11 mouse cellular contexts compared by ENCODE assay signal in the genomic region with DNA sequence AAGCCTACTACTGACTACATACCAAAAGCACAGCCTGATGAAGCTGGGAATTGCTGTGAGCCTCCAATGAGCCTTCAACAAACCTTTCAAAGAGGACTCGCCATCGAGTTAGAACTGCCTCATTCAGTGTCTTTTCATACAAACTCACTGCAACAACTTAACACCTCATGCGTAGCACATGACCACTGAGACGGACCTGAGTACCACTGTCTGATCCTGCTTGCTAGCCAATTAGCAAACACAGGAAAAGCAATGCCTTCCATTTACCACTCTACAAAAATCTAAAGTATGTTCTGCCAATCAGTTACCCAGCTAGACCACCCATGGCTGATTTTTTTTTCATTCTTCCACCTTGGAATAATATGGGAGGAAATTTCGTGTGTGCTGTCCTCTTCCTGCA.
DNase-seq lines count a peak whose midpoint lies in the region; ATAC-seq lines count a peak whose summit lies in the region.
"Had no signal": no experiment of that assay in that cellular context is flagged by ENCODE, and none has a peak within 500 bp of the region (broad histone marks: within the 10 kb centered on the region; RNA-seq: fewer than 3 reads in every experiment).

No protein-coding gene starts in this region.

- no peaks in the 10 kb centered on the region for H3K36me3 ChIP-seq in heart, embryonic 12.5 days
- H3K36me3 ChIP-seq in midbrain, embryonic 16.5 days (ENCODE audit: control insufficient read depth, insufficient read depth, low read length), result no peaks in the 10 kb centered on the region
- H3K36me3 ChIP-seq in midbrain, embryonic 11.5 days (ENCODE audit: control insufficient read depth, insufficient read depth, low read length), result no peaks in the 10 kb centered on the region
- no peaks in the 10 kb centered on the region for H3K36me3 ChIP-seq in hindbrain, embryonic 13.5 days
- H3K36me3 ChIP-seq in stomach, embryonic 16.5 days (ENCODE audit: control insufficient read depth, insufficient read depth, low read length), result no peaks in the 10 kb centered on the region

- DNase-seq in heart, adult 9 months (ENCODE audit: low spot score in 2 of 2), result no peak
- no peak for DNase-seq in midbrain, embryonic 11.5 days (ENCODE audit: low spot score, missing footprints)
- no peak for DNase-seq in left cerebral cortex, adult 8-10 months (ENCODE audit: low spot score in 2 of 2)
- DNase-seq: cerebellum, postnatal 14 days; liver; lung, postnatal 4 days had no signal

- H3K27me3 ChIP-seq in heart, embryonic 12.5 days (replicated peaks), result no peaks in the 10 kb centered on the region
- no peaks in the 10 kb centered on the region for H3K27me3 ChIP-seq in midbrain, embryonic 16.5 days (ENCODE audit: control insufficient read depth, insufficient read depth, low read depth, low read length)
- no peaks in the 10 kb centered on the region for H3K27me3 ChIP-seq in midbrain, embryonic 11.5 days (ENCODE audit: control insufficient read depth, insufficient read depth, low read length)
- H3K27me3 ChIP-seq in hindbrain, embryonic 13.5 days, result peaks cover 9% of the 10 kb centered on the region; the same call in 1 of the 2 replicates
- no peaks in the 10 kb centered on the region for H3K27me3 ChIP-seq in stomach, embryonic 16.5 days (ENCODE audit: control insufficient read depth, insufficient read depth, low read length)

- no peak overlapping the region for H3K4me3 ChIP-seq in heart, embryonic 12.5 days
- H3K4me3 ChIP-seq in midbrain, embryonic 16.5 days (ENCODE audit: low read depth, low read length), result no peak overlapping the region
- H3K4me3 ChIP-seq in midbrain, embryonic 11.5 days (ENCODE audit: low read depth, low read length), result no peak overlapping the region
- no peak overlapping the region for H3K4me3 ChIP-seq in hindbrain, embryonic 13.5 days
- no peak overlapping the region for H3K4me3 ChIP-seq in stomach, embryonic 16.5 days (replicated peaks; ENCODE audit: low read length)

- H3K4me2 ChIP-seq in heart, embryonic 12.5 days, result no peak overlapping the region
- no peak overlapping the region for H3K4me2 ChIP-seq in midbrain, embryonic 16.5 days (ENCODE audit: low read length)
- H3K4me2 ChIP-seq in midbrain, embryonic 11.5 days, result no peak overlapping the region
- no peak overlapping the region for H3K4me2 ChIP-seq in hindbrain, embryonic 13.5 days
- no peak overlapping the region for H3K4me2 ChIP-seq in stomach, embryonic 16.5 days (ENCODE audit: low read depth, low read length)

- H3K4me1 ChIP-seq in heart, embryonic 12.5 days (replicated peaks), result peaks cover 47% of the 10 kb centered on the region
- peaks cover 7% of the 10 kb centered on the region for H3K4me1 ChIP-seq in midbrain, embryonic 16.5 days (ENCODE audit: control insufficient read depth, insufficient read depth, low read length)
- H3K4me1 ChIP-seq in midbrain, embryonic 11.5 days (ENCODE audit: control insufficient read depth, insufficient read depth, low read length), result peaks cover 14% of the 10 kb centered on the region
- peaks cover 38% of the 10 kb centered on the region for H3K4me1 ChIP-seq in hindbrain, embryonic 13.5 days (replicated peaks)
- H3K4me1 ChIP-seq in stomach, embryonic 16.5 days (ENCODE audit: control insufficient read depth, insufficient read depth, low read length), result peaks cover 27% of the 10 kb centered on the region

- WGBS in heart, embryonic 12.5 days, result 60% methylated on average over 5 of the region's 5 CpGs
- 41% methylated on average over 5 of the region's 5 CpGs for WGBS in midbrain, embryonic 16.5 days
- WGBS in midbrain, embryonic 11.5 days, result 59% methylated on average over 5 of the region's 5 CpGs
- 45% methylated on average over 5 of the region's 5 CpGs for WGBS in hindbrain, embryonic 13.5 days
- 59% methylated on average over 5 of the region's 5 CpGs for WGBS in stomach, embryonic 16.5 days

- H3K9ac ChIP-seq in heart, embryonic 12.5 days, result no peak overlapping the region
- H3K9ac ChIP-seq in midbrain, embryonic 16.5 days (ENCODE audit: low read depth, low read length), result no peak overlapping the region
- no peak overlapping the region for H3K9ac ChIP-seq in midbrain, embryonic 11.5 days (ENCODE audit: low read length)
- no peak overlapping the region for H3K9ac ChIP-seq in hindbrain, embryonic 13.5 days
- H3K9ac ChIP-seq in stomach, embryonic 16.5 days (ENCODE audit: low read length), result no peak overlapping the region

- no peak for ATAC-seq in heart, embryonic 12.5 days (ENCODE audit: insufficient number of reproducible peaks, low FRiP score)
- no peak for ATAC-seq in midbrain, embryonic 16.5 days
- no peak for ATAC-seq in midbrain, embryonic 11.5 days (ENCODE audit: low FRiP score)
- ATAC-seq in hindbrain, embryonic 13.5 days (ENCODE audit: low FRiP score), result no peak
- no peak for ATAC-seq in stomach, embryonic 16.5 days (ENCODE audit: insufficient read depth, low FRiP score)
- ATAC-seq in CD4-positive, CD25-positive, alpha-beta regulatory T cell, adult 4 months, result no peak

- H3K27ac ChIP-seq in heart, embryonic 12.5 days (ENCODE audit: poor library complexity, severe bottlenecking), result peak overlapping the region; percentile 74
- peak overlapping the region; percentile 38; the same call in 1 of the 2 replicates for H3K27ac ChIP-seq in midbrain, embryonic 16.5 days (ENCODE audit: low read length)
- H3K27ac ChIP-seq in midbrain, embryonic 11.5 days (ENCODE audit: low read depth, low read length), result no peak overlapping the region
- H3K27ac ChIP-seq in hindbrain, embryonic 13.5 days, result peak overlapping the region; percentile 15
- peak overlapping the region; percentile 21; the same call in 1 of the 2 replicates for H3K27ac ChIP-seq in stomach, embryonic 16.5 days (ENCODE audit: low read length)

- H3K9me3 ChIP-seq in heart, embryonic 12.5 days (replicated peaks), result no peaks in the 10 kb centered on the region
- H3K9me3 ChIP-seq in midbrain, embryonic 16.5 days (replicated peaks; ENCODE audit: control insufficient read depth, low read length, poor library complexity, severe bottlenecking), result no peaks in the 10 kb centered on the region
- H3K9me3 ChIP-seq in midbrain, embryonic 11.5 days (ENCODE audit: control insufficient read depth, low read length), result no peaks in the 10 kb centered on the region
- no peaks in the 10 kb centered on the region for H3K9me3 ChIP-seq in hindbrain, embryonic 13.5 days
- no peaks in the 10 kb centered on the region for H3K9me3 ChIP-seq in stomach, embryonic 16.5 days (replicated peaks; ENCODE audit: control insufficient read depth, low read length)
